Mouse (Mus musculus) kidney, embryonic 14.5 days (tissue): Measurements from ENCODE around the gene Dock4. TPM values are rescaled to one million over a fixed set of nuclear protein-coding genes. Genes with fewer than 3 reads are reported as not detected.

Experiments used
- ATAC-seq: fragments of 200-750 bp; cut with Nextera tagmentation; 2 replicates; pipeline ENCODE4 v1.8.0; 2017; ENCODE audit warnings: moderate number of reproducible peaks, mild to moderate bottlenecking, moderate TSS enrichment, moderate library complexity; ENCODE audit not compliant: low FRiP score, low TSS enrichment
- H3K27ac ChIP-seq: fragments of 300-500 bp; sonication (generic); 2 replicates; pipeline ENCODE4 v1.5.1; 2014; ENCODE audit warnings: low read depth, mild to moderate bottlenecking, low read length, moderate library complexity, mixed read lengths
- H3K27me3 ChIP-seq: fragments of 300-500 bp; sonication (generic); 2 replicates; pipeline ENCODE4 v1.6.1; 2014; ENCODE audit warnings: mild to moderate bottlenecking, low read length; ENCODE audit not compliant: control insufficient read depth, insufficient read depth
- H3K36me3 ChIP-seq: fragments of 300-500 bp; sonication (generic); 2 replicates; pipeline ENCODE4 v1.6.1; 2014; ENCODE audit warnings: low read length, mixed read lengths; ENCODE audit not compliant: control insufficient read depth, insufficient read depth
- H3K4me1 ChIP-seq: fragments of 300-500 bp; sonication (generic); 2 replicates; pipeline ENCODE4 v1.6.1; 2014; ENCODE audit warnings: low read length, mixed read lengths; ENCODE audit not compliant: control insufficient read depth, insufficient read depth
- H3K4me2 ChIP-seq: fragments of 300-500 bp; sonication (generic); replicated peaks from 2 replicates; pipeline ENCODE4 v1.6.1; 2014; ENCODE audit warnings: low read depth, mild to moderate bottlenecking, low read length
- H3K4me3 ChIP-seq: fragments of 300-500 bp; sonication (generic); 2 replicates; pipeline ENCODE4 v1.5.1; 2014; ENCODE audit warnings: mild to moderate bottlenecking, low read length
- H3K9ac ChIP-seq: fragments of 300-500 bp; sonication (generic); 2 replicates; pipeline ENCODE4 v1.6.1; 2014; ENCODE audit warnings: low read depth, mild to moderate bottlenecking, low read length, moderate library complexity
- H3K9me3 ChIP-seq: fragments of 300-500 bp; sonication (generic); 2 replicates; pipeline ENCODE4 v1.6.1; 2016; ENCODE audit warnings: low read length; ENCODE audit not compliant: control insufficient read depth
- WGBS: fragments of 180-500 bp; shearing (Covaris S2); extraction: QIAGEN DNeasy Blood & Tissue Kit; methylation state at CpG from one replicate; pipeline ENCODE4 v1.1.7; 2014; 5-methylcytosine and 5-hydroxymethylcytosine counted together
- polyA plus RNA-seq: library from polyadenylated mRNA; unstranded; fragments of >200 nt; fragmentation: Nextera tagmentation; extraction: Ambion mirVana; gene quantifications from 2 replicates; pipeline ENCODE4 v1.2.1, GENCODE M21; 2014

Dock4 gene
- polyA plus RNA-seq, 1 experiment from 2014 or later: 17.9 TPM

DNA sequence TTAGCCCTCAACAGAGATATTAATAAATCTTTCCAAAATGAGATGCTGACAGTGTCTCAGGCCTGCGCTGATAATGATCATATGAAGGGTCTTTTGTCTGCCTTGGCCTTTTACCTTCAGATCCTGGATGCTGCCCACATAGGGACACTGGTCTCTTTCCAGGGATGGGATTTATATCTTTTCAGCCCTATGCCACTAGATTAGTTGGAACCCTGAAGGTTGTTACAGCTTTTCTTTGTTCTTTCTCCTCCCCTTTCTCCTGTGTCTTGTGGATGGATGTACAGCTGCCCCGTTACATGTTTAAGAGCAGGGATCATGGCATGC is 66.6 kb downstream of the Dock4 start:
- no peak overlapping the region for H3K9ac ChIP-seq
- no peak for ATAC-seq
- no peaks in the 10 kb centered on the region for H3K9me3 ChIP-seq
- H3K4me3 ChIP-seq: no peak overlapping the region
- H3K27me3 ChIP-seq: no peaks in the 10 kb centered on the region
- no peaks in the 10 kb centered on the region for H3K36me3 ChIP-seq
- no peak overlapping the region for H3K4me2 ChIP-seq
- no peak overlapping the region for H3K27ac ChIP-seq
- WGBS: 80% methylated on average over 2 of the region's 2 CpGs
- no peaks in the 10 kb centered on the region; the same call in 1 of the 2 replicates for H3K4me1 ChIP-seq

DNA sequence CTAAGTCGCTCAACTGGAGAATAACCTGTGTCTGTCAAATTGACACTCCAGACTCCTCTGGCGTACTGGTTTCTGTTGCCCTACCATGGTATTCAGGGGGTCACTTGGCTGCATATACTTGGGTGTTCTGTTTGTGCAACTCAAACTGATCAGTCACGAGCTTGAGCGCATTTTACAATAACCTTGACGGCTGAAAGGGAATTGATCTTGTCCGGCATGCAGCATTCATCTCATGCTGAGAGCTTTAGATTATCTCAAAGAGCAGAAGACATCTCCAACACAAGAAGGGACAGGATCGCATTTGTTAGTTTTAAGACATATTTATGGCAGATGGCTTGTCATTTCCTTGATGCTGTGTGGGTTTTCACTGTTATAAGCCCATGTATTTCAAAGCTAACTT is 67.2 kb downstream of the Dock4 start:
- Histone ChIP-seq H3K9me3 (no peaks in the 10 kb centered on the region), H3K27ac (no peak overlapping the region), H3K4me2 (no peak overlapping the region), H3K4me3 (no peak overlapping the region), H3K36me3 (no peaks in the 10 kb centered on the region), H3K9ac (no peak overlapping the region), H3K27me3 (no peaks in the 10 kb centered on the region), H3K4me1 (no peaks in the 10 kb centered on the region)
- no peak for ATAC-seq
- WGBS: 61% methylated on average over 7 of the region's 7 CpGs

DNA sequence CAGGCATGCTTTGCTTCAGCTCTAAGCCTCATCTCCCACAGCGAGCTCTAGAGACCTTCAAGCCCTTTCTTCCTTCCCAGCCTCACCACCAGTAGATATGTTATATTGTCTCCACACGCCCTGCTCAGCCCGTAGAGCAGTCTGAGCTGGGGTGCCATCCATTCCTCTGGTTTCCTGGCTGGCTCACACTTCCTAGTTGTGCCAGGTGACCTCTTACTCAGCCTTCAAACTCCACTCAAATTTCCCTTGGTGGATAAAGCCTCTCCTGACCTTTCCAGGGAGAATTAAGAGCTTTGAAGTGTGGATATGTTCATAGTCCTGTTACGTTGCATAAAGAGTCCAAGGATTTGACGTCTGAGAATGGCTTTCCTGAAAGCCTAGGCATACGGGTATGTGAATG is 68.3 kb downstream of the Dock4 start:
- Histone ChIP-seq H3K9me3 (no peaks in the 10 kb centered on the region), H3K27me3 (no peaks in the 10 kb centered on the region), H3K4me3 (no peak overlapping the region), H3K36me3 (no peaks in the 10 kb centered on the region), H3K9ac (no peak overlapping the region), H3K4me2 (no peak overlapping the region), H3K27ac (no peak overlapping the region), H3K4me1 (no peaks in the 10 kb centered on the region)
- no peak for ATAC-seq
- 69% methylated on average over 6 of the region's 6 CpGs for WGBS

DNA sequence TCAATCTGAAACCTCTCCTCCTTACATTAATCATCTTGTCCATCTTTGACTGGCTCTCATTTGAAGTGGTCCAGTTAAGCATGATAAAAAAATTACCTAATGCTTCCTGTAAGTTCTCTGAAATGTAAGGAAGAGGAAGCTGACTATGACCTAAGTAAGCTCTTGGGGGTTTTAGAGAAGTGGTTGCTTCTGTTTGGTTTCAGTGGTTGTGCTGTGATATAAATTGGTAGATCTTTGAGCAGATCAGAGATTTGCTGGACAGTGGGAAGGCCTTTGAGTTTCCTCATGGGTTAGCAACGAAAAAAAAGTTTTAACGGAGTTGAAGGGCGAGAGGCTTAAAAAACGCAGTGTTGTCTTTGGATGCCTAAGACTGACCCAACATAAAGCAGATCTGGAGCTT is 76.7 kb downstream of the Dock4 start:
- WGBS: 86% methylated on average over 4 of the region's 4 CpGs
- no peak overlapping the region for H3K9ac ChIP-seq

DNA sequence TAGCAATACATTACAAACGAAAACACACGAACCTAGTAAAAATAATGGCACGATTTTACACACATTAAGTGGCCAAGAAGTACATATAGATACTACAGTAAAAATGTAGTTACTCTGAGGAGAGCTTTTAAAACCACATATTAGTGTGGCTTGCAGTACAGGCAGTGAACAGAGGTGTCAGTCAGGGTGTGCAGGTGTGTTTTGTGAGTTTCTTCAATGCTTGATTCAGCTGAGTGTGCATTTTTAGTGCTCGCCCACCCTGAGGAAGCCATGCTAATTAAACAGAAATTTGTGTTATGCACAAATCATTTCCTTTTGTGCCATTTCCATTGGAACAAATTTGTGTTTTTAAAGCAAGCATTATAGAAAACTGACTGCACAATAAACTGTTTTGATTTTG is 77.3 kb downstream of the Dock4 start:
- Histone ChIP-seq H3K4me3 (no peak overlapping the region), H3K4me2 (no peak overlapping the region), H3K27ac (no peak overlapping the region), H3K9me3 (no peaks in the 10 kb centered on the region), H3K27me3 (no peaks in the 10 kb centered on the region), H3K4me1 (no peaks in the 10 kb centered on the region), H3K36me3 (no peaks in the 10 kb centered on the region), H3K9ac (no peak overlapping the region)
- no peak for ATAC-seq
- 90% methylated on average over 4 of the region's 4 CpGs for WGBS

More for the DNA sequence above, 76.7 kb downstream of the Dock4 start:
- H3K36me3 ChIP-seq: no peaks in the 10 kb centered on the region
- H3K27me3 ChIP-seq: no peaks in the 10 kb centered on the region
- H3K4me3 ChIP-seq: no peak overlapping the region
- H3K9me3 ChIP-seq: no peaks in the 10 kb centered on the region
- no peak for ATAC-seq
- no peak overlapping the region for H3K27ac ChIP-seq
- no peak overlapping the region for H3K4me2 ChIP-seq
- H3K4me1 ChIP-seq: no peaks in the 10 kb centered on the region

DNA sequence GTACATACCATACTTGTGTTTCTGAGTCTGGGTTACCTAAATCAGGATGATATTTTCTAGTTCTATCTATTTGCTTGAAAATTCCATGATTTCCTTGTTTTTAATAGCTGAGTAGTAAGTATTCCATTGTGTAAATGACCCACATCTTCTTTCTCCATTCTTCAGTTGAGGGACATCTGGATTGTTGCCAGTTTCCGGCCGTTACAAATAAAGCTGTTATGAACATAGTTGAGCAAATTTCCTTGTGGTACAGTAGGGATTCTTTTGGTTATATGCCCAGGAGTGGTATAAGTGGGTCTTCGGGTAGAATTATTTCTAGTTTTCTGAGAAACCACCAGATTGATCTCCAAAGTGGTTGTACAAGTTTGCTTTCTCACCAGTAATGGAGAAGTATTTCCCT is 79.3 kb downstream of the Dock4 start:
- H3K36me3 ChIP-seq: no peaks in the 10 kb centered on the region
- no peak overlapping the region for H3K4me2 ChIP-seq
- H3K9me3 ChIP-seq: no peaks in the 10 kb centered on the region
- 84% methylated on average over 3 of the region's 3 CpGs for WGBS
- H3K4me3 ChIP-seq: no peak overlapping the region
- H3K9ac ChIP-seq: no peak overlapping the region
- no peak for ATAC-seq
- H3K27me3 ChIP-seq: no peaks in the 10 kb centered on the region
- no peaks in the 10 kb centered on the region for H3K4me1 ChIP-seq
- no peak overlapping the region for H3K27ac ChIP-seq

DNA sequence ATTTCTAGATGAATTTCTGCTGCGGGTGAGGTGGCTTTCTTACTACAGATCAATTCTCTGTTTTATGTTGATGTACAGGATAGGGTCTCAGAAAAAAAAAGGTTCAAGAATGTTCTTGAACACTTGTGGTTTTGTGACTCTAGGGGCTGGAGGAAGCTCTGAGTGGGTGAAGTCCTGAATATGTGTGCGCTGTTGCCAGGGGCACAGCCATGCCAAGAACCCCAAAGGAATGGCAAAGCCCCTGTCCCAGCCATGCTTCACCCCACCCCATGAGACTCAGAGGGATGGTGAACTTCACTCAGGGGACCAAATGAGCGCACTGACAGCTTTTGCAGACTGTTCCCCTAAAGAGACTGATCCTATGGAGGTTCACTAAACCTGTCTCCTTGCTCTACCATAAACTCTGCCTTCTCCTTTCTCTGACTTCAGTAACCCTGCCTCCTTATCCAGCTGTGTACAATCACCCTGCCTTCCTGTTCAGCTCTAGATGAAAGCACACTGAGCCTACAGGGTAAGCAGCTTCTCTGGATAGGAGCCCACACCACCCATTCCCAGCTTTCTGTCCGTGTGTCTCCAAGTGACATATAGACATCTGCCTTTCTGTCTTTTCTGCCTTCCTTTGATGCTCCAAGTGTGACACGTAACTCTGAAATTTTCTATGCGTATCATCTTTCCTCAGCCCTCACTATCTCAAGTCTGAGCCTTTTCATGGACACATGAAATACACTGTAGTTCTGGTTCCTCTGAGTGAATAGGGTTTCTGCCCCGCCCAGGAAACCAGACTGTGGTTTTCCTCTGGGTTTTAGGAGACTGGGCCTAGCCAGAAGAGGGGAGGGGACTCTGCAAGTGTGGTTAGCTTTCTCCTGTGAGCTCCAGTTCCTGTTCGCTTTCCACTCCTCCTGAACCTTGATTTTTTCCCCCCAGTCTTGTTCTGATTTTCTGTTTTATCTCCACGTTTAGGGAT is 90.2 kb downstream of the Dock4 start:
- no peaks in the 10 kb centered on the region for H3K9me3 ChIP-seq
- ATAC-seq: no peak

DNA sequence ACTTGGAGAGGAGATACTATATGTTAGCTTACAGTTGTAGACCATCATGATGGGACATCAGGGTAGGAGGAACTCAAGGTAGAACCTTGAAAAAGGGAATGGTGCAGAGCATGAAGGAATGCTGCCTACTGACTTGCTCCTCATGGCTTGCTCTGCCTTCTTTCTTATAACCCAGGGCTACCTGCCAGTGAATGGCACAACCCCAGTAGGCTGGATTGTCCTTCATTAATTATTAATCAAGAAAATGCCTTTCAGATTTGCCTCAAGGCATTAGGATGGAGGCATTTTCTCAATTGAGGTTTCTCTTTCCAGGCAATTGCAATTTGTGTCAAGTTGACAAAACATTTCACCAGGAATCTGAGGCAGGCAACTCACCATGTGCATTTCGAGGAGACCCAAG is 92.1 kb downstream of the Dock4 start:
- H3K4me1 ChIP-seq: no peaks in the 10 kb centered on the region
- no peaks in the 10 kb centered on the region for H3K36me3 ChIP-seq
- no peaks in the 10 kb centered on the region for H3K27me3 ChIP-seq
- H3K9me3 ChIP-seq: no peaks in the 10 kb centered on the region
- no peak overlapping the region for H3K4me3 ChIP-seq
- H3K9ac ChIP-seq: no peak overlapping the region
- no peak for ATAC-seq
- H3K4me2 ChIP-seq: no peak overlapping the region
- H3K27ac ChIP-seq: no peak overlapping the region
- WGBS: 84% methylated on average over 1 of the region's 1 CpGs

More for the DNA sequence above, 90.2 kb downstream of the Dock4 start:
- Histone ChIP-seq H3K9ac (no peak overlapping the region), H3K36me3 (no peaks in the 10 kb centered on the region), H3K4me1 (no peaks in the 10 kb centered on the region), H3K4me2 (no peak overlapping the region), H3K27me3 (no peaks in the 10 kb centered on the region), H3K4me3 (no peak overlapping the region), H3K27ac (no peak overlapping the region)
- WGBS: 69% methylated on average over 9 of the region's 9 CpGs

DNA sequence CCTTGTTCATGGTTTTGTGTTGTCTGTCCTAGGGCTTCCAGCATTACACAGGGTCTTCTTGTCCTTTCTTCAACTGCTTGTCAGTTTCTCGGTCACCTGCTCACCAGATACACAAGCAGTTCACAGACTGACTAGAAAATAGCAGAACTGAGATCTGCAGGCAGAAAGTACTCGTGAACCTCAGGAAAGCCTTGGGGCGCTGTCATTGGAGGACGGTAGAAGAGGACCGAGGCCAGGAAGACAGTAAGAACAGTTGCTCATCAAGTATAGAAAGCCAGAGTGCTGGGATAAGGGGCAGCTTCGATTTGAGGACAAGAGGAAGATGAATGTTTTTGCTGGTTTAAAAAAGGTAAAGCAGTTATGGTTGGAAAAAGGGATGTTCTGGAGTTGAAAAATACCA is 92.6 kb downstream of the Dock4 start:
- 84% methylated on average over 6 of the region's 6 CpGs for WGBS
- Histone ChIP-seq H3K36me3 (no peaks in the 10 kb centered on the region), H3K4me3 (no peak overlapping the region), H3K27ac (no peak overlapping the region), H3K9ac (no peak overlapping the region), H3K27me3 (no peaks in the 10 kb centered on the region), H3K4me1 (no peaks in the 10 kb centered on the region), H3K9me3 (no peaks in the 10 kb centered on the region), H3K4me2 (no peak overlapping the region)
- no peak for ATAC-seq
